Mouse (Mus musculus) lung, adult 18-20 months (tissue): ENCODE data around the gene Srp72.
"Not testable (repeated sequence)": the region's sequence is repeated elsewhere in the genome, so short reads cannot be mapped to it uniquely, and the experiment has no call there.

Experiments
- DNase-seq, 2 experiments: peaks; one replicate each; pipeline ENCODE4 v3.0.0; 2022; ENCODE audit warnings: mixed read lengths in 2 of 2

Srp72 gene

GRCm38 (mm10) chr5:76964651-76965050, 9.8 kb upstream of the Srp72 start:
- DNase-seq: peak in 1 of 2 experiments; percentile 23

- no peak for DNase-seq
Measured at GRCm38 (mm10) chr5:76969250-76969649, 5.2 kb upstream of the Srp72 start.

- DNase-seq: not testable (repeated sequence)
Measured at GRCm38 (mm10) chr5:76971115-76971514, 3.4 kb upstream of the Srp72 start.

- DNase-seq: no peak
Measured at GRCm38 (mm10) chr5:76973488-76973887, 995 bp upstream of the Srp72 start.

GRCm38 (mm10) chr5:76974207-76974553, 303 bp upstream of the Srp72 start:
- no peak for DNase-seq

- DNase-seq: no peak
Measured at GRCm38 (mm10) chr5:76975736-76976135, 1.3 kb downstream of the Srp72 start.

- no peak for DNase-seq
Measured at GRCm38 (mm10) chr5:76984015-76984414, 9.5 kb downstream of the Srp72 start.

- no peak for DNase-seq
Measured at GRCm38 (mm10) chr5:76990789-76991188, 16.3 kb downstream of the Srp72 start.

- no peak for DNase-seq
Measured at GRCm38 (mm10) chr5:76993174-76993814, 18.8 kb downstream of the Srp72 start.

- DNase-seq: no peak
Measured at GRCm38 (mm10) chr5:76998416-76998815, 23.9 kb downstream of the Srp72 start.

GRCm38 (mm10) chr5:77001192-77001591, 26.7 kb downstream of the Srp72 start:
- no peak for DNase-seq

- DNase-seq: no peak
Measured at GRCm38 (mm10) chr5:77004051-77004821, 29.8 kb downstream of the Srp72 start, which contains the start of gene Arl9. Arl9 (plus strand) TSS chr5:77004055.

- DNase-seq: no peak
Measured at GRCm38 (mm10) chr5:77010352-77010751, 35.9 kb downstream of the Srp72 start.

- no peak for DNase-seq
Measured at GRCm38 (mm10) chr5:77011082-77011481, 36.6 kb downstream of the Srp72 start.

- no peak for DNase-seq
Measured at GRCm38 (mm10) chr5:77013171-77013570, 38.7 kb downstream of the Srp72 start.

GRCm38 (mm10) chr5:77015544-77016482, 41.3 kb downstream of the Srp72 start, which contains the start of gene Thegl:
Thegl (plus strand) TSS chr5:77016023.
- peak; percentile 80 to 90 for DNase-seq

- no peak for DNase-seq
Measured at GRCm38 (mm10) chr5:77028034-77028433, 53.6 kb downstream of the Srp72 start.

- DNase-seq: peak; percentile 51 to 67
Measured at GRCm38 (mm10) chr5:77029735-77030134, 55.3 kb downstream of the Srp72 start.

- DNase-seq: not testable (repeated sequence)
Measured at GRCm38 (mm10) chr5:77035101-77035500, 60.6 kb downstream of the Srp72 start.

- no peak for DNase-seq
Measured at GRCm38 (mm10) chr5:77038451-77038850, 64.0 kb downstream of the Srp72 start.

GRCm38 (mm10) chr5:77039391-77039790, 64.9 kb downstream of the Srp72 start:
- DNase-seq: no peak

- DNase-seq: no peak
Measured at GRCm38 (mm10) chr5:77044362-77044761, 69.9 kb downstream of the Srp72 start.
